Mouse (Mus musculus) neural tube, embryonic 11.5 days (tissue): ENCODE measurements around the gene Gnpat. TPM values are rescaled to one million over a fixed set of nuclear protein-coding genes. Genes with fewer than 3 reads are reported as not detected.

Experiments used
- ATAC-seq: fragments of 200-750 bp; cut with Nextera tagmentation; 2 replicates; pipeline ENCODE4 v1.8.0; 2017; ENCODE audit warnings: moderate number of reproducible peaks, mild to moderate bottlenecking, moderate TSS enrichment, moderate library complexity; ENCODE audit not compliant: insufficient read depth, low FRiP score, low TSS enrichment
- DNase-seq: peaks from one replicate; pipeline ENCODE4 v3.0.0-alpha.2; 2015; ENCODE audit warnings: low spot score
- H3K27ac ChIP-seq: fragments of 300-500 bp; sonication (generic); 2 replicates; pipeline ENCODE4 v1.5.1; 2014; ENCODE audit warnings: low read depth, mild to moderate bottlenecking, low read length
- H3K27me3 ChIP-seq: fragments of 300-500 bp; sonication (generic); 2 replicates; pipeline ENCODE4 v1.6.1; 2014; ENCODE audit warnings: mild to moderate bottlenecking, low read length, mixed read lengths; ENCODE audit not compliant: control insufficient read depth, insufficient read depth
- H3K36me3 ChIP-seq: fragments of 300-500 bp; sonication (generic); 2 replicates; pipeline ENCODE4 v1.6.1; 2014; ENCODE audit warnings: mild to moderate bottlenecking, low read length, moderate library complexity, mixed read lengths; ENCODE audit not compliant: control insufficient read depth, insufficient read depth
- H3K4me1 ChIP-seq: fragments of 300-500 bp; sonication (generic); 2 replicates; pipeline ENCODE4 v1.6.1; 2014; ENCODE audit warnings: low read length, mixed read lengths; ENCODE audit not compliant: control insufficient read depth, insufficient read depth
- H3K4me2 ChIP-seq: fragments of 300-500 bp; sonication (generic); 2 replicates; pipeline ENCODE4 v1.6.1; 2014; ENCODE audit warnings: low read depth, mild to moderate bottlenecking, moderate library complexity
- H3K4me3 ChIP-seq: fragments of 300-500 bp; sonication (generic); 2 replicates; pipeline ENCODE4 v1.5.1; 2014; ENCODE audit warnings: low read depth, low read length
- H3K9ac ChIP-seq: fragments of 300-500 bp; sonication (generic); 2 replicates; pipeline ENCODE4 v1.6.1; 2014; ENCODE audit warnings: mild to moderate bottlenecking, low read length
- H3K9me3 ChIP-seq: fragments of 300-500 bp; sonication (generic); 2 replicates; pipeline ENCODE4 v1.6.1; 2016; ENCODE audit warnings: low read length; ENCODE audit not compliant: control insufficient read depth
- WGBS: fragments of 180-500 bp; shearing (Covaris S2); extraction: QIAGEN DNeasy Blood & Tissue Kit; methylation state at CpG from one replicate; pipeline ENCODE4 v1.1.7; 2014; 5-methylcytosine and 5-hydroxymethylcytosine counted together
- polyA plus RNA-seq: library from polyadenylated mRNA; unstranded; fragments of >200 nt; fragmentation: Nextera tagmentation; extraction: Ambion mirVana; gene quantifications from 2 replicates; pipeline ENCODE4 v1.2.1, GENCODE M21; 2014

The Gnpat gene
- polyA plus RNA-seq, 1 experiment from 2014 or later: 140 TPM

DNA sequence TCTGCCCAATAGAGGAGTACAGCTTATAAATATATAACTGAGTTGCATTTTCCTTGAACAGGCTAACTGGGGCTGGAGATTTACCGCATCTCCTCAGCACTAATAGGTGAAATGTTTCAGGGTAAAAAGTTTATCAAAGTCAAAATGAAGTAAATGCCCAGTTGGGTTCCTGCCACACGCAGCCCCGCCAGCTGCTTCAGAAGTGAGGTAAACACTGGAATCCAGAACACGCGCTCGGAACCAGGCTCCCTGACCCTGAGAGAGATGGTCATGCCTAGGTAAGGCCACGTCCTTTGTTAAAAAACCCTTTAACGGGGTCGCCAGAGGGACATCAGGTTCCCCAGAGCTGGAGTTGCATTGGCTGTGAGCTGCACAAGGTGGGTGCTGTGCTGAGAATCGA is 73.9 kb downstream of the Gnpat start:
- Histone ChIP-seq H3K4me2 (no peak overlapping the region), H3K36me3 (no peaks in the 10 kb centered on the region; the same call in 1 of the 2 replicates), H3K27ac (no peak overlapping the region), H3K9me3 (no peaks in the 10 kb centered on the region), H3K4me1 (no peaks in the 10 kb centered on the region), H3K4me3 (no peak overlapping the region), H3K27me3 (no peaks in the 10 kb centered on the region), H3K9ac (no peak overlapping the region)
- 96% methylated on average over 10 of the region's 10 CpGs for WGBS
- no peak for DNase-seq
- ATAC-seq: no peak

DNA sequence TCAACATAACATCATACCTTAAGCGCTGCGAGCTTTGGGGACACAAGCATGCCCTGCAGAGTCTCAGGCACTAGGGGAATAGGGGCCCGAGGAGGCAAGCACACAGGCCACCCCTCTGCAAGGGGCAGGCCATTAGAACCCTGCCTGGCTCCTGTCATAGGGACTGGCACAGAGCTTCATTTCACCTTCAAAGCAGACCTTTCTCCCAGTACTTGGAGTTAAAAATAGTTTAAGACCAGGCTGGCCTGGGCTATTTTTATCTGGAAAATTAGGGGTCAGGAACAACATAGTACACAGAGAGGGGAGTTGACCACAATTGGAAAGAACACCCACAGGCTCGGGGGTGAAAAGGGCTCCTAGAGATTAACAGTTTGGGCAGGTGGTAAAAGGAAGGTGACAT is 74.5 kb downstream of the Gnpat start:
- Histone ChIP-seq H3K9ac (no peak overlapping the region), H3K27me3 (no peaks in the 10 kb centered on the region), H3K27ac (no peak overlapping the region), H3K4me2 (no peak overlapping the region), H3K9me3 (no peaks in the 10 kb centered on the region), H3K4me1 (no peaks in the 10 kb centered on the region), H3K36me3 (no peaks in the 10 kb centered on the region; the same call in 1 of the 2 replicates), H3K4me3 (no peak overlapping the region)
- WGBS: 95% methylated on average over 4 of the region's 4 CpGs
- ATAC-seq: no peak
- no peak for DNase-seq

Other genes starting within 250 kb of the Gnpat start
- 33.0 and 34.3 TPM in 2 replicates for gene 2310022B05Rik, start 199.7 kb upstream of the Gnpat start, polyA plus RNA-seq
- 57.7 and 61.2 TPM in 2 replicates for gene Ttc13, start 141.1 kb upstream of the Gnpat start, polyA plus RNA-seq
- gene Arv1, start 140.9 kb upstream of the Gnpat start, polyA plus RNA-seq: 27.7 and 31.4 TPM in 2 replicates
- gene Fam89a, start 111.2 kb upstream of the Gnpat start, polyA plus RNA-seq: 4.1 and 5.5 TPM in 2 replicates
- 7.1 and 7.5 TPM in 2 replicates for gene Trim67, start 69.9 kb upstream of the Gnpat start, polyA plus RNA-seq
- gene 2810004N23Rik, start 87 bp downstream of the Gnpat start, polyA plus RNA-seq: 41.5 TPM in 2 replicates
- 7.7 and 8.0 TPM in 2 replicates for gene Exoc8, start 34.7 kb downstream of the Gnpat start, polyA plus RNA-seq
- 12.2 and 14.5 TPM in 2 replicates for gene Sprtn, start 34.9 kb downstream of the Gnpat start, polyA plus RNA-seq
- 19.5 and 20.9 TPM in 2 replicates for gene Egln1, start 86.3 kb downstream of the Gnpat start, polyA plus RNA-seq
- 147 and 155 TPM in 2 replicates for gene Tsnax, start 150.0 kb downstream of the Gnpat start, polyA plus RNA-seq
- gene Disc1, start 191.2 kb downstream of the Gnpat start, polyA plus RNA-seq: 0.94 and 1.2 TPM in 2 replicates